In the genomic region with DNA sequence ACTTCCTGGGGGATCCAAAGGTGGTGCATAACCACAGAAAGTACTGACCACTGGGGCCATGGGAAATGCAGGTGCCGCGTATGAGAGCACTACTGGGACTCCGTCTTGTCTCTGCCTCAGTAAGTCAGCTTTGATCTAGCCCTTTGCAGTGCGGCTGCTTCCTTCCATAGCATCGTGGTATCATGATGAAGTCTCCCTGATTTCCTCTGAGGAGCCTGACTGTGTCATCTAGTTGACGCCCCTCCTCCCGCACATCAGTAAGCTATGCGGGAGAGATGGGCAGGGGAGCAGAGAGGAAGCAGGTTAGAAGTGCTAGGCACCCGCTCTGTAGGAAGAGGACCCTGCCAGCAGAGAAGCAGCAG, we compare ENCODE assay signal across 29 mouse cellular contexts. TPM values are rescaled to one million over a fixed set of nuclear protein-coding genes. Genes with fewer than 3 reads are reported as not detected.
DNase-seq lines count a peak whose midpoint lies in the region; ATAC-seq and TF ChIP-seq lines count a peak whose summit lies in the region.
"Had no signal": no experiment of that assay in that cellular context is flagged by ENCODE, and none has a peak within 500 bp of the region (broad histone marks: within the 10 kb centered on the region; RNA-seq: fewer than 3 reads in every experiment).

No protein-coding gene starts in this region.

- H3K27ac ChIP-seq in thymus, adult 2 months (ENCODE audit: control insufficient read depth, insufficient read depth, low read length) = no peak overlapping the region
- no peak overlapping the region for H3K27ac ChIP-seq in liver, embryonic 14.5 days
- H3K27ac ChIP-seq: heart, adult 2 months; hindbrain, embryonic 15.5 days had no signal

- TF ChIP-seq EP300 in liver, embryonic 14.5 days (IDR thresholded peaks at IDR 0.05; ENCODE audit: low read depth) = no peak

- peak; percentile 45 for ATAC-seq in liver, embryonic 14.5 days (ENCODE audit: insufficient read depth)
- ATAC-seq: forebrain, postnatal 0 days; Patski had no signal

- no peaks in the 10 kb centered on the region for H3K36me3 ChIP-seq in thymus, adult 2 months (ENCODE audit: control insufficient read depth, insufficient read depth, low read length)
- no peaks in the 10 kb centered on the region for H3K36me3 ChIP-seq in liver, embryonic 14.5 days (replicated peaks; ENCODE audit: control insufficient read depth, insufficient read depth, low read depth)
- H3K36me3 ChIP-seq: G1E; hindbrain, embryonic 15.5 days had no signal

- DNase-seq in thymus, adult 2 months = peak; percentile 34
- no peak for DNase-seq in thymus, postnatal 0 days (ENCODE audit: low spot score)
- DNase-seq in liver, embryonic 14.5 days (ENCODE audit: low read depth in 3 of 3, low spot score in 3 of 3) = no peak
- peak; percentile 46 for DNase-seq in thymus, postnatal 14 days
- DNase-seq in layer of hippocampus, postnatal 25 days (ENCODE audit: extremely low spot score in 1 of 2, low spot score in 1 of 2) = no peak
- DNase-seq in cerebellum, adult 9-11 months = no peak
- no peak for DNase-seq in kidney, adult 9 months
- DNase-seq: adrenal gland, adult 2 months; B cell, adult 2 months; cerebellum, adult 11 months; cerebellum, postnatal 14 days; forebrain, postnatal 0 days; gastrocnemius, postnatal 25 days; heart, adult 2 months; heart, postnatal 4 days; kidney, adult 2 months; kidney, postnatal 14 days; layer of hippocampus, postnatal 36 days; lung, adult 18-20 months; lung, postnatal 10 days; midbrain, embryonic 14.5 days; retina, postnatal 1 day; right cerebral cortex, postnatal 25 days; spleen, adult 18-20 months had no signal

- H3K27me3 ChIP-seq in thymus, adult 2 months (ENCODE audit: control insufficient read depth, insufficient read depth, low read length) = no peaks in the 10 kb centered on the region
- no peaks in the 10 kb centered on the region for H3K27me3 ChIP-seq in liver, embryonic 14.5 days (ENCODE audit: control insufficient read depth, insufficient read depth, low read length)
- H3K27me3 ChIP-seq: CH12.LX; hindbrain, embryonic 15.5 days; Patski had no signal

- 19% methylated on average over 9 of the region's 9 CpGs for WGBS in thymus, adult 2 months
- 23% methylated on average over 9 of the region's 9 CpGs for WGBS in liver, embryonic 14.5 days (ENCODE audit: insufficient replicate concordance)

- H3K4me3 ChIP-seq in thymus, adult 2 months (ENCODE audit: control insufficient read depth, insufficient read depth, low read length) = no peak overlapping the region
- H3K4me3 ChIP-seq in liver, embryonic 14.5 days (ENCODE audit: insufficient read depth in 1 of 2, low read depth in 2 of 2, low read length in 2 of 2) = no peak overlapping the region
- H3K4me3 ChIP-seq: heart, adult 2 months; hindbrain, embryonic 15.5 days had no signal

- TF ChIP-seq CTCF in thymus, adult 2 months (IDR thresholded peaks at IDR 0.05; ENCODE audit: borderline replicate concordance, control insufficient read depth, extremely low read depth, insufficient read depth, low read length, poor library complexity) = no peak
- TF ChIP-seq CTCF in liver, embryonic 14.5 days (IDR thresholded peaks at IDR 0.05; ENCODE audit: low read depth) = no peak

- H3K4me1 ChIP-seq in thymus, adult 2 months (replicated peaks; ENCODE audit: control insufficient read depth, insufficient read depth, low read length) = peaks cover 8% of the 10 kb centered on the region
- peaks cover 0 to 9% of the 10 kb centered on the region in 2 experiments; a peak in 2 of 4 replicates for H3K4me1 ChIP-seq in liver, embryonic 14.5 days (replicated peaks; ENCODE audit: control insufficient read depth in 2 of 2, insufficient read depth in 2 of 2, low read length in 1 of 2)
- H3K4me1 ChIP-seq: hindbrain, embryonic 15.5 days had no signal

- 0 out of 2 replicates have a peak overlapping the region, but pooled peaks have one; percentile 19 for H3K9ac ChIP-seq in liver, embryonic 14.5 days (replicated peaks)
- H3K9ac ChIP-seq: forebrain, postnatal 0 days; hindbrain, embryonic 15.5 days had no signal

- peak overlapping the region; percentile 38 for H3K4me2 ChIP-seq in liver, embryonic 14.5 days (ENCODE audit: low read depth)
- H3K4me2 ChIP-seq: hindbrain, embryonic 15.5 days had no signal

- TF ChIP-seq POLR2A in thymus, adult 2 months (IDR thresholded peaks at IDR 0.05; ENCODE audit: control insufficient read depth, extremely low read depth, insufficient read depth, low read length, poor library complexity) = no peak

- H3K9me3 ChIP-seq in liver, embryonic 14.5 days (ENCODE audit: control insufficient read depth, low read length) = no peaks in the 10 kb centered on the region
- H3K9me3 ChIP-seq: G1E; hindbrain, embryonic 15.5 days had no signal

RNA-seq across cellular contexts. Expression of gene Fam228b, which starts 6.5 kb away (rescaled TPM):
- polyA plus RNA-seq in thymus, adult 2 months (2012; rRNA removed) = 0.71 and 0.99 TPM in 2 replicates
- 2.4 and 3.6 TPM in 2 replicates for polyA plus RNA-seq in thymus, postnatal 0 days (2015; fragmentation: Nextera tagmentation; extraction: Ambion mirVana)
- 0.37 and 0.73 TPM in 2 replicates for polyA plus RNA-seq in liver, embryonic 14.5 days (2012; rRNA removed)
- polyA plus RNA-seq in liver, embryonic 14.5 days (2014; fragmentation: Nextera tagmentation; extraction: Ambion mirVana) = 0.33 and 1.0 TPM in 2 replicates
- total RNA-seq in layer of hippocampus, postnatal 25 days (2021) = 10 to 100 TPM; 21.4 to 31.4 TPM
- polyA plus RNA-seq: G1E had no signal

RNA-seq across cellular contexts. Expression of gene Pfn4, which starts 6.7 kb away (rescaled TPM):
- 0.32 and 0.80 TPM in 2 replicates for polyA plus RNA-seq in thymus, adult 2 months (2012; rRNA removed)
- 2.0 and 2.2 TPM in 2 replicates for polyA plus RNA-seq in thymus, postnatal 0 days (2015; fragmentation: Nextera tagmentation; extraction: Ambion mirVana)
- 0.21 and 0.39 TPM in 2 replicates for polyA plus RNA-seq in liver, embryonic 14.5 days (2012; rRNA removed)
- polyA plus RNA-seq in liver, embryonic 14.5 days (2014; fragmentation: Nextera tagmentation; extraction: Ambion mirVana) = 0.56 and 1.1 TPM in 2 replicates
- total RNA-seq in layer of hippocampus, postnatal 25 days (2021) = 10 to 100 TPM; 13.0 to 13.5 TPM
- total RNA-seq: CH12.LX had no signal
- polyA plus RNA-seq: G1E had no signal

RNA-seq across cellular contexts. Expression of gene Fam228a, which starts 37.3 kb away (rescaled TPM):
- 0.18 and 0.32 TPM in 2 replicates for polyA plus RNA-seq in thymus, adult 2 months (2012; rRNA removed)
- polyA plus RNA-seq in thymus, postnatal 0 days (2015; fragmentation: Nextera tagmentation; extraction: Ambion mirVana) = 0.12 and 0.20 TPM in 2 replicates
- 0.09 TPM in 2 replicates for polyA plus RNA-seq in liver, embryonic 14.5 days (2012; rRNA removed)
- 0.05 TPM in 1 of 2 replicates, not detected in the other for polyA plus RNA-seq in liver, embryonic 14.5 days (2014; fragmentation: Nextera tagmentation; extraction: Ambion mirVana)
- total RNA-seq in layer of hippocampus, postnatal 25 days (2021) = 1 to 10 TPM; 2.1 to 2.7 TPM
- total RNA-seq: CH12.LX; heart, adult 2 months; heart, postnatal 4 days had no signal
- polyA plus RNA-seq: adrenal gland, adult 2 months; G1E; neural tube, embryonic 11.5 days had no signal

RNA-seq across cellular contexts. Expression of gene Sf3b6, which starts 41.8 kb away (rescaled TPM):
- 134 and 153 TPM in 2 replicates for polyA plus RNA-seq in thymus, adult 2 months (2012; rRNA removed)
- polyA plus RNA-seq in thymus, postnatal 0 days (2015; fragmentation: Nextera tagmentation; extraction: Ambion mirVana) = 572 and 588 TPM in 2 replicates
- polyA plus RNA-seq in liver, embryonic 14.5 days (2012; rRNA removed) = 34.7 and 72.6 TPM in 2 replicates
- polyA plus RNA-seq in liver, embryonic 14.5 days (2014; fragmentation: Nextera tagmentation; extraction: Ambion mirVana) = 179 and 187 TPM in 2 replicates
- total RNA-seq in layer of hippocampus, postnatal 25 days (2021) = 10 to 100 TPM; 84.2 to 86.0 TPM

Comparison
In these comparisons a context has a peak if more than half of its experiments do, and no peak if none do; other contexts are left out.
1. DNase-seq: peak in thymus, adult 2 months (single experiment) and thymus, postnatal 14 days (single experiment); none in thymus, postnatal 0 days (single experiment), liver, embryonic 14.5 days (0 of 3), layer of hippocampus, postnatal 25 days (0 of 2), cerebellum, adult 9-11 months (single experiment) and kidney, adult 9 months (single experiment).